Mouse (Mus musculus) bone marrow macrophage, adult 2 months (primary cell): ENCODE results near the gene Cryz.

Experiments
- CTCF ChIP-seq: IDR thresholded peaks from 2 replicates; pipeline ENCODE4 v1.5.1; 2012; ENCODE audit warnings: low read depth, mild to moderate bottlenecking, low read length, moderate library complexity
- POLR2A ChIP-seq: IDR thresholded peaks from 2 replicates; pipeline ENCODE4 v1.6.1; 2012; ENCODE audit warnings: mild to moderate bottlenecking, low read depth, low read length, borderline replicate concordance

- TF ChIP-seq POLR2A, result no peak
- TF ChIP-seq CTCF, result no peak
Observed at GRCm38 (mm10) chr3:154548868-154549301, 47.6 kb upstream of the Cryz start.
